Mouse (Mus musculus): ENCODE data around the gene Cybc1. TPM values are rescaled to one million over a fixed set of nuclear protein-coding genes. Genes with fewer than 3 reads are reported as not detected.

Gene Cybc1
- polyA plus RNA-seq, 1 experiment, result 106 TPM

DNA sequence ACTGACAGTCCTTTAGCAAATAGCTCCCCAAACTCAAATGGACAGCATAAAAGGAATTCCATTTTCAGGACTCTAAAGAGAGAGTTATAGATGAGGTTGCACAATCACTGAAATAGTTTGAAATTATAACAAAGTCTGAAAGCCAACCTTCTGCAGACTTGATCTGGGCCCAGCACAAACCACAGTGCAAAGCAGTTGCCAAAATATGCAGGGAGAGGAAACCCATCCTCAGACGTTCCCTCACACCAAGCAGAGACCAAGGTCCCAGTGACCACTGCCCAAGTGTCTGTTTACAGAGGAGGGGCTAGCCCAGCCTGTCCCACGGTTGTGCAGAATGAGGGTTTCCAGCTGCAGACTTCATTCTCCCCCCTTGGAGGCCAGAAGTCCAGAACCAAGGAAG lies 30.5 kb downstream of the Cybc1 start:
- no peak for DNase-seq
- Histone ChIP-seq H3K27ac (ENCODE audit: control insufficient read depth, insufficient read depth, low read length) (no peak overlapping the region), H3K4me1 (replicated peaks; ENCODE audit: control insufficient read depth, insufficient read depth, low read length) (no peaks in the 10 kb centered on the region), H3K27me3 (ENCODE audit: control insufficient read depth, insufficient read depth, low read length) (no peaks in the 10 kb centered on the region), H3K36me3 (ENCODE audit: control insufficient read depth, insufficient read depth, low read length) (no peaks in the 10 kb centered on the region), H3K4me3 (ENCODE audit: control insufficient read depth, insufficient read depth, low read length) (no peak overlapping the region)
- TF ChIP-seq POLR2A (IDR thresholded peaks at IDR 0.05; ENCODE audit: control insufficient read depth, extremely low read depth, insufficient read depth, low read length, poor library complexity), result no peak
- TF ChIP-seq CTCF (IDR thresholded peaks at IDR 0.05; ENCODE audit: borderline replicate concordance, control insufficient read depth, extremely low read depth, insufficient read depth, low read length, poor library complexity), result no peak
- 81% methylated on average over 2 of the region's 2 CpGs for WGBS

DNA sequence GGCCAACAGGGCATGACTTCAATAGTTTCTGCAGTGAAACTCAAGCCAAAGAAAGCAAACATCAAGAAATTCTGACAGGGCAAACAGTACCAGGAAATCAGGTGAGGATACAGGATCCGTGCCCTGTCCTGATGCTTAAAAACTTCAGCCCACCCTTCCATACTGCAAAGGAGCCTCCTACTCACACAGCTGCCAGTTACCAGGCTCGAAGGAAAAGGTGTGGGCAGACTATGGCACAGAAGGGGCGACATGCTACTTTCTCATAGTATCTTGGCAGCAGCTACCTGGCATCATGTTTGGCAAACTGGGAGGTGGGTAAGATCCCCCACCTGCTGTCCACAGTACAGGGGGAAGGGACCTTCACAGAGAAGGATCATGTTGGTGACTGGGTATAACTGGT lies 35.7 kb downstream of the Cybc1 start:
- Histone ChIP-seq H3K4me3 (ENCODE audit: control insufficient read depth, insufficient read depth, low read length) (no peak overlapping the region), H3K27ac (ENCODE audit: control insufficient read depth, insufficient read depth, low read length) (no peak overlapping the region), H3K4me1 (replicated peaks; ENCODE audit: control insufficient read depth, insufficient read depth, low read length) (no peaks in the 10 kb centered on the region), H3K36me3 (ENCODE audit: control insufficient read depth, insufficient read depth, low read length) (no peaks in the 10 kb centered on the region), H3K27me3 (ENCODE audit: control insufficient read depth, insufficient read depth, low read length) (no peaks in the 10 kb centered on the region)
- TF ChIP-seq CTCF (IDR thresholded peaks at IDR 0.05; ENCODE audit: borderline replicate concordance, control insufficient read depth, extremely low read depth, insufficient read depth, low read length, poor library complexity) (no peak), POLR2A (IDR thresholded peaks at IDR 0.05; ENCODE audit: control insufficient read depth, extremely low read depth, insufficient read depth, low read length, poor library complexity) (no peak)
- 90% methylated on average over 3 of the region's 3 CpGs for WGBS
- DNase-seq, result no peak

DNA sequence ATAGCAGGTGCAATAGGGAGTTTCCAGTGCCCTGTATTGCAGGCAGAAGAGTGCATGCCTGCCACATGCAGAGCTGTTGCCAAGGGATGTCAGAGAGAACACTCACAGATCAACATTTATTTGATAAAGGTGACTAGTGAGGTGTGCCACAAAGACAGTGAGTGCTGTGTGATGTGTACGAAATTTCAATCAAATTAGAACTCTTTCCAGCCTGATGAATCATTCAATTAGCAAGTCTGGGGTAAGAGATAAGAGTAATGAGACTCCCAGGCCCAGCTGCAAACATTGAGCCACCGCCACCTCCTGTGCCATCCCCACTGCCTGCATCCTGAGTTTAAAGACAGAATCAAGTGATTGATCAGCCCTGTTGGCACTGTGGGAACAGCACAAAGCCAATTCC lies 36.4 kb downstream of the Cybc1 start:
- WGBS, result 92% methylated on average over 2 of the region's 2 CpGs
- TF ChIP-seq CTCF (IDR thresholded peaks at IDR 0.05; ENCODE audit: borderline replicate concordance, control insufficient read depth, extremely low read depth, insufficient read depth, low read length, poor library complexity), result no peak
- no peak for TF ChIP-seq POLR2A (IDR thresholded peaks at IDR 0.05; ENCODE audit: control insufficient read depth, extremely low read depth, insufficient read depth, low read length, poor library complexity)

DNA sequence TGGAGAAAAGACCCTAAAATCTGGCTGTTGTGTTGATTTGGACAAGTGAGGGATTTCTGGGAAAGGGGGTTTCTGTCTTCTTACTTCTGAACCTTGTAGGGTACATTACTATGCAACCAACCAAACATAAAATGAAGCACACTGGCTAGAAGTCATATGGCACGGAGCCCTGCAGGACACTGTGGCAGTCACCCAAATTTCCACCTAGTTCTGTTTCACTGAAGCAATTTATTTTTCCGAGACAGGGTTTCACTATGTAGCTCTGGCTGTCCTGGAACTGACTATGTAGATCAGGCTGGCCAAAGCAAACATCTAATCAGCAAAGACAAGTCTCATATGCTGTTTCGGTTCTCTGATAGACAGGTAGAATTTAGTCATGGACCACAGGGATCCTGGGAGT lies 39.4 kb downstream of the Cybc1 start:
- no peak overlapping the region for H3K27ac ChIP-seq (ENCODE audit: control insufficient read depth, insufficient read depth, low read length)
- no peaks in the 10 kb centered on the region for H3K4me1 ChIP-seq (replicated peaks; ENCODE audit: control insufficient read depth, insufficient read depth, low read length)
- no peaks in the 10 kb centered on the region for H3K27me3 ChIP-seq (ENCODE audit: control insufficient read depth, insufficient read depth, low read length)
- DNase-seq, result no peak
- TF ChIP-seq CTCF (IDR thresholded peaks at IDR 0.05; ENCODE audit: borderline replicate concordance, control insufficient read depth, extremely low read depth, insufficient read depth, low read length, poor library complexity), result no peak
- TF ChIP-seq POLR2A (IDR thresholded peaks at IDR 0.05; ENCODE audit: control insufficient read depth, extremely low read depth, insufficient read depth, low read length, poor library complexity), result no peak
- 96% methylated on average over 3 of the region's 3 CpGs for WGBS
- H3K36me3 ChIP-seq (ENCODE audit: control insufficient read depth, insufficient read depth, low read length), result no peaks in the 10 kb centered on the region
- H3K4me3 ChIP-seq (ENCODE audit: control insufficient read depth, insufficient read depth, low read length), result no peak overlapping the region

More for the DNA sequence above, 36.4 kb downstream of the Cybc1 start:
- no peak overlapping the region for H3K27ac ChIP-seq (ENCODE audit: control insufficient read depth, insufficient read depth, low read length)
- H3K4me1 ChIP-seq (replicated peaks; ENCODE audit: control insufficient read depth, insufficient read depth, low read length), result no peaks in the 10 kb centered on the region
- H3K36me3 ChIP-seq (ENCODE audit: control insufficient read depth, insufficient read depth, low read length), result no peaks in the 10 kb centered on the region
- no peaks in the 10 kb centered on the region for H3K27me3 ChIP-seq (ENCODE audit: control insufficient read depth, insufficient read depth, low read length)
- no peak for DNase-seq
- H3K4me3 ChIP-seq (ENCODE audit: control insufficient read depth, insufficient read depth, low read length), result no peak overlapping the region

DNA sequence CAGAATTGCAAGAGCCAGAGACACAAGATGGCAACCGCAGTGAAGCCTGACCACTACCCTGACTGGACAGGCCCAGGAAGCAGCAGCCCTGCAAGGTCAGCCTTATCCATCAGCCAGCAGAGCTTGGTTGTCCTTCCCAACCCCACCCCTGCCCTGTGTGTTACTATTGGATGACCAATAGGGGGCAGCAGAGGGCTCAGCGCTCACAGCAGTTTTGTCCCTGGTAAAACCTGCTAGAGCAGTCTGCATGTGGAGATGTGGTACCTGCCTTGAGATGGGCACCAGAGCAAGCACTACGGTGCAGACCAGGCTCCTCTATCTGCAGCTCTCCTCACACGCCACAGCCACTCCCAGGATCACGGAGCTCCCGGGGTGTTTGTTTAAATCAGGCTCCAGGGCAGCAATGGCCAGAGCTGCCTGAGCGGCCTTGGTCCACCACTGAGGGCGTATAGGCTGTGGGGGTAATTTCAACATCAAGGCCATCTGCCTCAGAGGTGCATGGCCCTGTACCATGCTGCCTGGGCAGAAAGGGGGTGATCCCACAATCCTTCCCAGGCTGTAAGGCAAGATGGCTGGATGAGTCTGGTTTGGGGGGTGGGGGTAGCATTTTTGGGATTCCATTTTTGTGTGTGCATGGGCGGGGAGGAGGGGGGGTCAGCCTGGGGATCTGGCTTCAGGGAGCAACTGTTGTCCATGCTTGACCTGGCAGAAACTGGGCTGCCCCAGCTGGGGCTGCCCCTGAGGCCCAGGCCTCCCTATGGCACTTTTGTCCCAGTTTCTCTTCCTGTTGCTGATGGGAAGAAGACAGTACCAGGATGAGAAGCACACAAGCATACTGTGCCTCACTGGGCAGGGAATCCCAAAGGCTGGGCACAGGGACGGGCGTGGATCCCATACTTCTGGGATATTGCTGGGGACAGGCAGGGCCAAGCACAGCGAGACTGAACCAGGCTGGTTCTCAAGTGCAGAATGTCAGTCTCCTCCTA lies 52.5 kb downstream of the Cybc1 start:
- WGBS, result 80% methylated on average over 12 of the region's 12 CpGs
- no peaks in the 10 kb centered on the region for H3K36me3 ChIP-seq (ENCODE audit: control insufficient read depth, insufficient read depth, low read length)
- H3K4me1 ChIP-seq (replicated peaks; ENCODE audit: control insufficient read depth, insufficient read depth, low read length), result no peaks in the 10 kb centered on the region
- H3K27me3 ChIP-seq (ENCODE audit: control insufficient read depth, insufficient read depth, low read length), result no peaks in the 10 kb centered on the region
- no peak overlapping the region for H3K4me3 ChIP-seq (ENCODE audit: control insufficient read depth, insufficient read depth, low read length)
- no peak overlapping the region for H3K27ac ChIP-seq (ENCODE audit: control insufficient read depth, insufficient read depth, low read length)
- DNase-seq, result peak; percentile 54
- peak; percentile 88; the same call in 1 of the 2 replicates for TF ChIP-seq CTCF (IDR thresholded peaks at IDR 0.05; ENCODE audit: borderline replicate concordance, control insufficient read depth, extremely low read depth, insufficient read depth, low read length, poor library complexity)
- TF ChIP-seq POLR2A (IDR thresholded peaks at IDR 0.05; ENCODE audit: control insufficient read depth, extremely low read depth, insufficient read depth, low read length, poor library complexity), result no peak

DNA sequence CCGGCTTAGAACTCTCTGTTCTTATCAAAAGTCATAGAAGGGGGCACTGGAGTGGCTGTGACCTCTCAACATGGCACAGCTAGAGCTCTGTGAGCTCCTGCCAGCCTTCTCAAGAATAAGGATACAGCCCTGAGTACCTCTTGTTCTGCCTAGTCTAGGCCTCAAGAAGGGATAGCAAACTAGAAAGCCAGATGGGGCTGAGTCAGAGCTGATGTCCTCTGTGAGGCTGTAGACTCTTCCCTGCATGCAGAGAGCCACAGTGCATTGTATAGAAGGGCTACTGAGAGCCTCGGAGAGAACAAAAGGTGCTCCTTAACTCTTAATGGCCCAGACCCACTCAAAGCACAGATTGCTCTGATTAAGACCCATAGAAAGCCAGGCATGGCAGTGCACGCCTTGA lies 54.9 kb downstream of the Cybc1 start:
- Histone ChIP-seq H3K4me1 (replicated peaks; ENCODE audit: control insufficient read depth, insufficient read depth, low read length) (no peaks in the 10 kb centered on the region), H3K27me3 (ENCODE audit: control insufficient read depth, insufficient read depth, low read length) (no peaks in the 10 kb centered on the region), H3K36me3 (ENCODE audit: control insufficient read depth, insufficient read depth, low read length) (no peaks in the 10 kb centered on the region), H3K4me3 (ENCODE audit: control insufficient read depth, insufficient read depth, low read length) (no peak overlapping the region), H3K27ac (ENCODE audit: control insufficient read depth, insufficient read depth, low read length) (no peak overlapping the region)
- TF ChIP-seq POLR2A (IDR thresholded peaks at IDR 0.05; ENCODE audit: control insufficient read depth, extremely low read depth, insufficient read depth, low read length, poor library complexity), result no peak
- DNase-seq, result no peak
- 79% methylated on average over 3 of the region's 3 CpGs for WGBS

Measured in thymus, adult 2 months (tissue).